Mouse (Mus musculus) large intestine, adult 2 months (tissue): ENCODE measurements at regions not wholly inside any gene's neighbourhood (a gene's known extent, or its start where the extent isn't known, plus 50 kb on each side); places are given as distances from the start of the nearest gene placed in this dataset.

Source experiments
- DNase-seq: peaks from one replicate; pipeline ENCODE4 v3.0.0-alpha.2; 2012; ENCODE audit warnings: low read depth, low spot score
- WGBS: fragments of 180-500 bp; shearing (Covaris S2); methylation state at CpG from one replicate; pipeline ENCODE4 v1.1.7; 2018; 5-methylcytosine and 5-hydroxymethylcytosine counted together

DNA sequence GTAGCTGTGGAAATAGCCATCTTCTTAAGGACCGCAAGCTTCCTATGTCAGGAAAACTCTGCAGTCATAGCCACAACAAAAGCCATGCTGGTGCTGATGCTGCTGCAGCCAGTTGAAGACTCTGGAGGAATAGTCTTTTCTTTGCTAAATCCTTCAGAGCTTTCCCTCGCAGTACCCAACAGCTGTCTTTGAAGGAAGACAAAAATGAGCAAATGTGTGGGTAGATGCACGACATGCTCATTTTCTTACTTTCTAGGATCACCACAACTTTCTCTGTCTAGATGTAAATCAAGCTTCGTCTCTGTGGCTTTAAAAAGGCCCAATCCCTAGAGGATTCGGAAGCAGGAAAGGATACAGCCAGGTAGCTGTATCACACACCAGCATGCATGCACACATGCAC is 222.6 kb upstream of the Apob start:
- 90% methylated on average over 5 of the region's 5 CpGs for WGBS
- DNase-seq: no peak

DNA sequence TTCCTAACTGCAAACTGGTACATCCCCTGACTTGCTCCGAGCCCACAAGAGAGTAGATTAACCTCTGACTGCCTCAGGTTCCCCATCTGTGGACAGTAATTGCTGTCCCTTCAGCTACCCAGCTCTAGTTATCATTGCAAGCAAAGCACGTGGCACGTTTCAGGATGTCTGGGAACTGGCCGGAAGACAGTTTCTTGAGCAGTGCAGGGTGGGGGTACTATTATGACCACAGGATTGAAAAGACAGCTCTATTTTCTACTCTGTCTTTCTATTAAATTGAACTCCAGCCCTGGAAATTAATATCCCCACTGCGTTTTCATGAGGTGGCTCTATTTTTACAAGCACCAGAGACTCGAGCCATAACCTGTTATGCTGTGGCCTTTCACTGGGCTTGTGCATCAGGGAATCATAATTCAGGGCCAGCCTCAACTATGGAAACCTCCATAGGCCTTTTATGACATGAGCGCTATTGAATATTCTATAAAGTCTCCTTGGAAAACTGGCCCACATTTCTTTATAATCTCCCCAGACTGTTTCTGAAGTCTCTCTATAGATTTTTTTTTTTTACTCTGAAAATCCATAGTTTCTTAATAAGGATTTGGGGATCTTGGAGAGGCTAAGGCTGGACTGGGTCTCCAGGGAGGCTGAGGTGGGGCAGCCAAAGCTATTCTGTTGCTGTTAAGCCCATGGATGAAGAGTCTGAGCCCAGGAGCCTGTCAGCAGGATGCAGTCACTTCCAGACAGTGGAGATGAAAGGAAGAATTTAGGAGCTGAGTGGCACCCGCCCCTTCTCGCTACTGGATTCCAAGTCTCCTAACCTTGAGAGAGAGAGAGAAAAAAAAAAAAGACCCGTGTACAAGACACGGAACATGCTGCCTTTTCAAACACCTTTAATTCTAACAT is 212.4 kb upstream of the Apob start:
- DNase-seq: no peak
- 78% methylated on average over 11 of the region's 11 CpGs for WGBS

DNA sequence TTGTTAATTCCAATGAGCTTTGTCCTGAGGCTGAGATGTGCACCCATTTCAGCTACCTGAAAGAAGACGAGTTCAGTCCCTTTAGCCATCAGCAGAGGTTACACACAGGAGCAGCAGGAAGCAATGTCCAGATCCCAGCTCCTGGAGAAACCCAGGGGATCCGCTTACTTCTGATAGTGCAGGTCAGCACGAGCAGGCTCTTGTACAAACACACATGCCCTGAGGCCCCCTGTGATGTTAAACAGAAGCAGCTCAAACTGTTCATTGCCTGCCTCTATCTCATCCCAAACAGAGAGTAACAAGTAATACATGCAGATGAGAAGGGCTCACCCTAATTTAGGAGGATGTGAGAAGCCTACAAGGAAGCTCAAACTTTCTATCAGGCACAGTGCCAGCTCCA is 203.3 kb upstream of the Apob start:
- DNase-seq: no peak
- 44% methylated on average over 3 of the region's 3 CpGs for WGBS

DNA sequence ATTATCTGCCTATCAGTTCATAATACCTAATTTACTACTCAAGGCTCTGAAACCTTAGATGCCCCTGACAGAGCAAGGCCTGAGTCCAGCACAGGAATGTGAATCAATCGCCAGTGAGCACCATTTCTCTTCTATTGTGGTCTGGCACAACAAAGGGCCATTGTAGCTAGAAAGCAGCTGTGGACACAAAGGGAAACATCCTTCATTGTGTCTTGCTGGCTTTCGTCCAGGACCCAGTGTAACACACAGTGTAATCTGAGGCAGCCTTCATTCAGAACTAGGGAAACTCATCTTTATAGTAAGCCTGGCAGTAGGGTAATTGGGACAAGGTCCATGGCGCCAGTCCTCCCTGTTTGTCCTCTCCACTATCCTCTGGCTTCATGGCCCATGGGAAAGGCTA is 201.1 kb upstream of the Apob start:
- WGBS: 65% methylated on average over 3 of the region's 3 CpGs
- no peak for DNase-seq

DNA sequence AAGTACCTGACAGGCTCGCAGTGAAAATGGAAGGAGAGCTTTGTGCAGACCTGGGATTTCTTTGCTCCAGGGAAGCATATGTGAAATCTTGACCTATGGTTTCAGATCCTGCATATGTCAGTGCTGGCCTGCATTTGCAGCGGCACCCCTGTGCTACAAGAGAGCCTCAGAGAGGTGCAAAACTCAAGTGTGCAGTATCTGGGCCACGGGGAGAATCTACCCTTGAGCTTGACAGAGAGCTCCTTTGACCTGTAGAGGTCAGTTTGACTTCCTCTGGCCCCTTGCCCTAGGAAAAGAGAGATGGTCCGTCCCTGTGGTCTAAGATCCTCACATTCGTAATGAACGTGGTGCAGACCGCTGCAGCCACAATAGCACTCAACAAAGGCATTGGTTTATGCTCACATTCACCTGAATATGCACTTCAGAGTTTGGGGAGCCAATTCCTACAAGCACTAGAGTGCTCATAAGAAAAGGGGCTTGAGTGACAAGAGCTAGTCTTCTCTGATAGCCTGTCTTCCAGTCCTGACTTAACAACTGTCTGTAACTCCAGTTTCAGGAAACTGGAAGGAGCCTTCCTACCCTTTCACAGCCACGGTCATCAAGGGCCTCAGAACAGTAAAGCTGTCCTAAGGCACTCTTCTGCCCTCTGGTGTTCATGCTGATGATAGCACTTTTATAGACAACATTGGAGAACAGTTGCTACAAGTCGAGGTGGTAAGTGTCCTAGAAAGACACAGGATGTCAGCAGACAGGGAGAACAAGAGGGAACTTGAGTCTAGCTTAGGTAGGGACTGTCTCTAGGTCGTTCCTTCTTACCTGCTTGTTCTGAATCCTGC is 200.0 kb upstream of the Apob start:
- peak; percentile 51 for DNase-seq
- 62% methylated on average over 10 of the region's 10 CpGs for WGBS

DNA sequence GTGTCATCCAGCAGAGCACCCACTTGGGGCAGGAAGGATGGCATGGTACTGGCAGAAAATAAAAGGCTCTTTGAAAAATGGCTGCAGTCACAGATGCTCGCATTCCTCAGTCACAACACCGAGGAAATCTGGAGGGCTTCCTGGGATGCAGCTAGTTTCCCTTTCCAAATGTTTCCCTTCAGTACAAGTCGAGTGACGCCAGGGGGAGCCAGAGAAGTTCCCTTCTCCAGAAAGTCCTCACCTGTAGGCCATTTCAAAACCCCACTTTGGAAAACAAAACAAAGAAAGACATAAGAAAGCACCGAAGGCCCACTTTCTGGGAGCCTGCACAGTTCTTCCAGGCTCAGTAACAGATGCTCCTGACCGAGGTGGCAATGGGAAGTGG is 199.4 kb upstream of the Apob start:
- DNase-seq: no peak
- WGBS: 42% methylated on average over 6 of the region's 6 CpGs

DNA sequence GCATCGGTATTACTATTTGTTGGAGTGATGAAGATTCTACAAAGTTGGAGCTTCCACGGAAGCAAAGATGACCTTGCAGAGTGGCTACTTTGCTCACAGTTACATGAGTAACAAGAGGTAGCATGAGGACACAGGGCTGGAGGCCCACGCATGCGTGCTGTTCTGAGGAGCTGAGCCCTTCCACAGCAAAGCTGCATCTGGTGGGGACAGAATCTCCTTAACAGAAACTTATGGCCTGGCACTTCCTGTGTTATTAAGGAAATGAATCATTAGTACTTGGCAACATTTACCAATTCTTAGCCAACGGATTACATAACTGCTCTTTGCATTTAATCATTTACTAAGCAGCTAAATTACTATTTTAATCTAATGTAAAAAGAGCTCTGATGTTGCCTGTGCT is 160.8 kb upstream of the Apob start:
- no peak for DNase-seq
- 33% methylated on average over 5 of the region's 5 CpGs for WGBS

DNA sequence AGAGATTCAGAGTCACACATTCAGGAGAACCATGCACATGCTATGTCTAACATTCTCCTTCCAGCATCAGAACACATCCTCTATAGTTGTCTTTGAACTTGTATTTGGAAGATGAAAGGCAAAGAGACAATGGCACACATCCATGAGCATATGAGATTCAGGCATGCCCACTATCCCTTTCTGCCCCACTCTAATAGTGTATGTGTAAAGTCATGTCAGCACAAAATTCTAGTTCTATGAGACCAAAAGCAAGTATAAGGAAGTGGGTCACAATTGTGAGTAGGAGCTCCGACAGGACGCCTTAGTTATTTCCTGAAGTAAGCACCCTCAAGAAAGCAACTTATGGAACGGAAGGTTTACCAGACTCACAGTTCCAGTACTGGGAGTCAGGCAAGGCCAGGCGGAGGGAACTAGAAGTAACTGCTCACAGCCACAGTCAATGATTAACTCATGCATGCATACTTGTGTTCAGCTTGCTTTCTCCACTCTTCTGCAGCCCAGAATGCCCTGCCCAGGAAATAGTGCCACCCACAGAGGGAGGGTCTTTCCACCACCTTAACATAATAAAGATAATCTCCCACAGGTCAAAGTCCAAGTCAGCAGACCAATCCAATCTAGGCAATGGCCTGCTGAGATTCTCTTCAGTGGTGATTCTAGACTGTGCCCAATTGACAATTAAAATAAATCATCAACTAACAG is 157.3 kb upstream of the Apob start:
- WGBS: 23% methylated on average over 4 of the region's 4 CpGs
- peak; percentile 92 for DNase-seq

DNA sequence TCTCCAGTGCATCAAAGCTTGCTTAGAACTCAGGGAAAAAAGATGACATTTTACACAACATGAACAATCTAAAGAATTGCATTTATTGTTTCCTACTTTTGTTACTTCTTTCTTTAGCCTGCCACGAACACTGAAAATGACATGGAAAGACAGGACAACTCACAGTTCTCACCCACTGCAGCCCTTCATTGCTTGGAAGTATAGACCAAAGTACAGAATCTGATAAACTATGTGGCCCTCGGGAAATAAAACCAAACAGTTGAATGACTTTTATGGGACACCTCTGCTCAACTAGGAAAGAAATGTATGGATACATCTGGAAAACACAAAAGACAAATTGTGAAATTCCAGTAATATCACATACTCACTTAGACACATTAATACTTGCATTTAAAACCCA is 156.7 kb upstream of the Apob start:
- WGBS: 28% methylated on average over 2 of the region's 2 CpGs
- DNase-seq: no peak

DNA sequence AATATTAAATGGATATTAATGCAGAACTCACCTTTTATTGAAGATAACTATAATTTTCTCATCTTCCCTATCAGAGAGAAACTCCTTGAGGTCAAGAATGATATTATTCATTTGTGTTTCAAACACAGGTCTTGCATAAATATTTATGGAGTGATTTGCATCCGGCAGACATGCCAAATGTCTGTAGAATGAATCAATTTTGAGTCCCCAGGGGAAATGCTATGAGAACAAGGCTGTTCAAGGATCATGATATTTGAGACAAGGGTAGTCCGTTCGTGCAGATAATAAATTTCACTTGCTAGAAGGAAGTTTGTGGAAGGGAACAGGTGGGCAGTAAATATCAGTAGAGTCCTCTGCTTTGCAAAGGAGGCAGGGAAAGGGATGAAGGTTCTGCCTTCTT is 141.7 kb upstream of the Apob start:
- 45% methylated on average over 3 of the region's 3 CpGs for WGBS
- no peak for DNase-seq

DNA sequence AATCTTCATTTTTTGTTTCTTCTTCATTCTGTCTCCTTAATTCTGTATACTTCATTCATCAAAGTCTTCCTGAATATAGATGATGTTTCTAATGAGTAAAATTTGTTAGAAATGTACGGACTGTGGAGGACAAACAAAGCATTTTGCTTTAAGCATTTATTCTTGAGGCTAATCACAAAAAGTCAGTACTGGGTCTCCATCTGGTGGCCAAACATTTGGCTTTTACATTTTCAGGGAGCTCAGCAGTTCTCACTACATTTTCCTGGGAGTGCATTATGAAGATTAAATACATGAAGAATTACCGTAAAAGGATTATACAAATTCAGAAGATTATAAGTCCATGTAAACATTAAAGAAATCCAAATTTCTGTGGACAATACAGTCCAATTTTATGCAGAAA is 123.6 kb upstream of the Apob start:
- 62% methylated on average over 2 of the region's 2 CpGs for WGBS
- no peak for DNase-seq

DNA sequence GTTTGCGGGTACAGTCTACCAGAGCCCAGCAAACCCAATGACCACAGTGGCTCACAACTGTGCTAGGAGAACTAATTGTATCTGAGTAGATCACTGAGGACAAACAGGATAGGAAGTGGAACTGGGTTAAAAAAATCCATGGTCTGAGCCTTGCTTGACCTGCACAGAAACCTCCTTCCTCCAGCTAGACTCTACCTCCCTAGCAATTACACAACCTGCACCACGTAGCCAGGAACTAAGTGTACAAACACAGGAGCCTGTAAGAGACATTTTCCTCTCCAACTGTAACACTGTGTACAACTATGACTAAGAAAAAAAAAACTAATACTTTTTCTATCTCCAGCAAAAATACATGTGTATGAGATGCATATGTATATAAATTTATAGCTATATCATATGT is 121.8 kb upstream of the Apob start:
- DNase-seq: no peak
- 73% methylated on average over 2 of the region's 2 CpGs for WGBS

DNA sequence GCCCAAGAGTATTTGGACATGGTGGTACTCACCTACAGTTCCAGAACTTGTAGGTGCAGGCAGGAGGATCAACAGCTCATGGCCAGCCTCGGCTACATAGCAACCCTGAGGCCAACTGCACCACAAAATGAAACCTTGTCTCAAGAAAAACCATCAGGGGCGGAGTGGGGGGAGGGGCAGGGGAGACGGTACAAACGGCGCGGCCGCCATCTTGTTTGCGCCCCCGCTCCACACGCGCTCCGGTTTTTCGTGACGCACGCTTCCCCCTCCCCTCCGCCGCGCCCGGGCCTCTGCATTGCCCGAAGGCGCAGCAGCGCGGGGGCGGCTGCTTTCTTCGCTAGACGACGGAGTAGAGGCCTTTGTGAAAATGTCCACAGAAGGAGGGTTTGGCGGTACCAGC is 117.9 kb upstream of the Apob start:
- WGBS: 85% methylated on average over 28 of the region's 28 CpGs
- no peak for DNase-seq

DNA sequence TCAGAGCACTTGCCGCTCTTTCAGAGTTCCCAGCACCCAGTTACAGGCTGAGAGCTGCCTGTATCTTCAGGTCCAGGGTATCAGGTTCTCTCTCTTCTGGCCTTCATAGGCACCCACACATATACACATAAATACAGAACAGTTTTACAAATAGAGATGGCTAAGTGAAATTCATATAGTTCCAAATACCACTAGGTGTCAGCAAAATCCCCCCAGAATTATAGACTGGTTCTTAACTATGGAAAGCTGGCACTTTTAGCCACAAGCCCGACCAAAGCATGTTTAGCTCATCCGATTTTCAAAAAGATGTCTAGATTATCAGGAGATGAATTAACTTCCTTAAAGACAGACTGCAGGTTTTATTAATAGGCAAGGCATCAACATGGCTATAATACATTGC is 107.4 kb upstream of the Apob start:
- WGBS: 52% methylated on average over 3 of the region's 3 CpGs
- DNase-seq: no peak

DNA sequence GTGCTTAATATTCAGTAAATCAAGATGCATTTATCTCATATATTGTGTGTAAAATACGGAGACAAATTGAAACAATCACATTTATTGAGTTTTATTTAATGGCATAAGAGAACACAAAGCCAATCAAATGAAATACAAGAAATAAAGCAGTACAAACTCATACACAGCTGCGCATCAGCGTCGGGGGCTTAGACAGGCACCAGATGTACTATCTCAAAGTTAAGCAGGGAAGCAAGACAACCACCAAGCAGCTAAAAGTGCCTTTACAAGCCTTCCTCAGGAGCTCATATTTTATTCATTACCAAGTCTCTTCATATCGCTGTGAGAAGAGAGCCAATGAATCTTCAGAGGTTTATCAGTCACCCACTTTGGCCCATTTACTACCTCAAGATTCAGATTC is 107.0 kb upstream of the Apob start:
- 74% methylated on average over 5 of the region's 5 CpGs for WGBS

DNA sequence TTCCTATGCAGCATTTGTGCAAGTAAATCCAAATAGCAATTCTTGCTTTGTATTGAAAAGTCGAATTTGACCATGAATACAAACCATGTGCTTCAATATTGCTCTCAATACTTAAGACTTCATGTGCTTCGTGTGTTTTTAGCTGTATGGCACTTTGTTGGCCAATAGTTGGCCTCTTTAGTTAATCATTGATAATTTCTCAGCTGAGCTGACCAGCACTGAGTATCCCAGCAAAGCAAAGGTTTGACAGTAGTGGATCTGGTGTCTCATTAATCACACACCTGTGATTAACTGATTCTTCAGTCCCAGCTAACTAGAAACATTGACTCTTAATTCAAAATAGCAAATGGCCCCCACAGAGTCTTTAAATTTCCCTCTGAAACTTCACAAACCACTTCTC is 102.0 kb upstream of the Apob start:
- DNase-seq: no peak
- 42% methylated on average over 2 of the region's 2 CpGs for WGBS

More for the DNA sequence above, 107.0 kb upstream of the Apob start:
- no peak for DNase-seq

DNA sequence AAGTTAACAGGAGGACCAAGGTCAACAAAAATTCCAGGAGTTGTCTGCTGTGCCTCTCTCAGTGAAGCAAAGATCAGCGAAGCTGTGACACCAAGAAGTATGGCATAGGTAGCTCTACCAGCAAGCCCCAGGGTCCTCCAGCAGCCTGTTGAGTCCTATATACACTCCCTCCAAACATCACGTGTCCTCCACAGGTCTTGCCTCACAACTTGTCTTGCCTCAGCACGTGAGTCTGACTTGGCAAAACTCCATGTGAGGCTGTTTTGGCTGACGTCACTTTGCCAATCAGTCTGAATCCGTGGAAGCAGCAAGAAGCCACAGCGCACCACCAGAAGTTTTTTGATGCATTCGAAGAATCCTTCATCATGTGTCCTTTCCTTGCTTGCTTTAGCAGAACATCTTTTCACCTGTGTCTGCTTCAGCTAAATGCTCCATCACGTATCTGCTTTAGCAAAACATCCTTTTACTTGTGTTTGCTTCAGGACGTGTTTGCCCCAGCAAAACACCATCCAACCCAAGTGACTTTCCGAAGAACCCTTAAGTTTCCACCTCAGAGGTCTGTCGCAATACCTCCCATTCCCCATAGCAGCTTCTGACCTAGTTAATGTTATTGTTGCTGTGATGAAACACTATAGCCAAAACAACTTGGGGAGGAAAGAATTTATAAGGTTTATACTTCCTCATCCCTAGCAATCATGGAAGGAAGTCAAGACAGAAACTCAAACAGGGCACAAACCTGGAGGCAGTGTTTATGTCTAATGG is 101.0 kb upstream of the Apob start:
- 70% methylated on average over 11 of the region's 11 CpGs for WGBS
- DNase-seq: no peak

DNA sequence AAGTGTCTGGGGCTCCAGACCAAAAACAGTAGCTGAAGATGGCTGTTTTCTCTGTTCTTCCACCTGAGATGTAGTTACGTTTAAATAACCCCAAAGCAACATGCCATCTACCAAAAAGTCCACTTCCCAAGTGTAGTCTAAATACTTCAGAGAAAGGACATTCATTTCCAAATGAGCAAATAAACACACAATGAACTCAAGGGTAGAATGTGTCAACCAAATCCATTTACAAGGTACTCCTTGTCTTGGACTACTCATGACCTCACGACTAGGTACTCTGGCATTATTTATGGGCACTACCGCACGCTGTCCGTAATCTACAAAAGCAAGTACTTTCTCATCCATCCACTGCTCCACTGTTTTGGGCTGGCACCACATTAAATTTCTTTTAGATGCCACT is 98.7 kb upstream of the Apob start:
- DNase-seq: no peak
- 77% methylated on average over 5 of the region's 5 CpGs for WGBS

DNA sequence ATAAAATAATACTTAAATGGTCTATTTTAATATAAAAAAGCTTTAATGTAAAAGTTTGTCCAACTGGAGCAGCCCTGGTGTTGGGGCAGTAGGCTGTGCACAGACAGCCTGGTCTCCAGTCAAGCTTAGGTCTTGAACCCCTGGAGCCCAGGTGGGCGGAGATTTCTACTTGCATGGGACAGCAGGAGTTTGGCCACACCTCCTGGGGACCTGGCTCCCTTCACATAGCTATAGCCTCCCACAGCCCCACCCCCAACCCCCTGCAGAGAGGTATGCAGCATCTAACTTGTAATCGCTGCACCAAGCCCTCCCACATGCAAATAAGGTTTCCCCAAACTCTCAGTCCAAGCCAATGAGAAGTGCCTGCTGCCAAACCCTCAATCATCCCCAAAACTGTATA is 81.3 kb upstream of the Apob start:
- 69% methylated on average over 2 of the region's 2 CpGs for WGBS
- DNase-seq: no peak

DNA sequence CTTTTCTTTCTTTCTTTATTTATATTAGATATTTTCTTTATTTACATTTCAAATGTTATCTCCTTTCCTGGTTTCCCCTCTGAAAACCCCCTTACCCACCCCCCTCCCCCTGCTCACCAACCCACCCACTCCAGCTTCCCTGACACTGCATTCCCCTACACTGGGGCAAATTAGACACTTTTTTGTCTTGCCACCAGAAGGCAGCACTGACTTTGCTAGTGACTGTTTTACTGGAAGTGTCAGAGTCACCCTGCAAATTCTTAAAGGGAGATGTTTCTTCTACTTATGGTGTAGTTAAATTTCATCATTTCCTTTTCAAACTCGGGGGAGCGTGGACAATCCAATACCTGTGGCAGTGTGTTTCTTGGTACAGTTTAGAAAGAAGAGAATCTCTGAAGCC is 72.1 kb upstream of the Apob start:
- DNase-seq: no peak
- 58% methylated on average over 2 of the region's 2 CpGs for WGBS
